Mouse (Mus musculus) hematopoietic stem cell, adult 5-6 weeks (primary cell): ENCODE measurements around the gene Tcf7. TPM values are rescaled to one million over a fixed set of nuclear protein-coding genes. Genes with fewer than 3 reads are reported as not detected.

Source experiments
- ATAC-seq, 2 experiments: fragments of 125-278 bp in 1 of 2; replicated peaks in 1 of 2; 2 replicates each; pipeline ENCODE4 v1.8.0; 2016 to 2017; ENCODE audit warnings: inconsistent platforms in 2 of 2, mild to moderate bottlenecking in 2 of 2, moderate number of reproducible peaks in 2 of 2, low read depth in 1 of 2, moderate TSS enrichment in 1 of 2; ENCODE audit not compliant: low FRiP score in 2 of 2, poor library complexity in 2 of 2, severe bottlenecking in 2 of 2, insufficient read depth in 1 of 2, low TSS enrichment in 1 of 2
- total RNA-seq: library from RNA; stranded (forward); fragments of 172-1452, 232-1000 nt; gene quantifications from 2 replicates; pipeline ENCODE4 v1.2.3, GENCODE M21; 2017

The Tcf7 gene
- total RNA-seq: 1.1 and 1.4 TPM in 2 replicates

GRCm38 (mm10) chr11:52282774-52283595 is at the start of gene Tcf7:
Tcf7 (minus strand) TSS chr11:52283014.
- ATAC-seq: no peak

- ATAC-seq: no peak
Measured at GRCm38 (mm10) chr11:52327313-52327712, 44.5 kb upstream of the Tcf7 start.

GRCm38 (mm10) chr11:52324442-52325367 is 41.9 kb upstream of the Tcf7 start:
- ATAC-seq: no peak

GRCm38 (mm10) chr11:52321540-52321939 is 38.7 kb upstream of the Tcf7 start:
- ATAC-seq: no peak

- no peak for ATAC-seq
Measured at GRCm38 (mm10) chr11:52320529-52320928, 37.7 kb upstream of the Tcf7 start.

DNA sequence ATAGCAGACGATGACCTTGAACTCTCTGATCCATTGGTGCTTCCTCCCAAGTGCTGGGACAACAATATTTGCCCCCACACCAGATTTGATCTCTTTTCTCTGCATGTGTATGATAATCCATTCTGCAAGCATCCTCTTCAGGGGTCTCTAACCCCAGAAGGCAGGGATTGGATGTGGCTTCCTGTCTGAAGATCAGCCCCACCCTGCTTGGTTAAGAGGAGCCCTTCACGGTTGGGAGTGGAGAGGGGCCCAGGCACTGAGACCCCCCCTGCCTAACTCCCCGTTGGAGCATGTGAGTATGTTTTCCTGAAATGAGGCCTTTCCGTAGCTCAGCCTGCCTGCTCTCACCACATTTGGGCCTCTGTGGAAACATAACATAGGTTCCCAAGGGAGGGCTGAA is 36.9 kb upstream of the Tcf7 start:
- ATAC-seq: no peak

DNA sequence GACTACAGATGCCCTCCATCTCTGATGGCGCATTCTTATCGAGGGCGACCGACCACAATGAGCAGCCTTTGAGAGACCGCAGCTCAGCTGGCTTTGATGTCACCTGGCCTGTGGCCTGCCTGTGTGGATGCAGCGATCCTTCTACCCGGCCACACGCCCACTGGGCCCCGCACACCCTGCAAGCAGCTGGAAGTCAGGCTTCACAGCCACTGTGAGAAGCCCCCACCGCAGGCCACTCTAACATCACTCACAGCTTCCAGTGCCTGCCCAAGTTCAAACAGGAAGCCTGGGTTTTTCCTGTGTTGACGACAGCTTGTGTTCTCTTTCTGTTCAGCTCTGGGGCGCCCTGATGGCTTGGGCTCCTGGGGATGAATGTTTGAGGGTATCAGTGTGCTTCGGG is 35.6 kb upstream of the Tcf7 start:
- peak; percentile 89 to 94 for ATAC-seq

DNA sequence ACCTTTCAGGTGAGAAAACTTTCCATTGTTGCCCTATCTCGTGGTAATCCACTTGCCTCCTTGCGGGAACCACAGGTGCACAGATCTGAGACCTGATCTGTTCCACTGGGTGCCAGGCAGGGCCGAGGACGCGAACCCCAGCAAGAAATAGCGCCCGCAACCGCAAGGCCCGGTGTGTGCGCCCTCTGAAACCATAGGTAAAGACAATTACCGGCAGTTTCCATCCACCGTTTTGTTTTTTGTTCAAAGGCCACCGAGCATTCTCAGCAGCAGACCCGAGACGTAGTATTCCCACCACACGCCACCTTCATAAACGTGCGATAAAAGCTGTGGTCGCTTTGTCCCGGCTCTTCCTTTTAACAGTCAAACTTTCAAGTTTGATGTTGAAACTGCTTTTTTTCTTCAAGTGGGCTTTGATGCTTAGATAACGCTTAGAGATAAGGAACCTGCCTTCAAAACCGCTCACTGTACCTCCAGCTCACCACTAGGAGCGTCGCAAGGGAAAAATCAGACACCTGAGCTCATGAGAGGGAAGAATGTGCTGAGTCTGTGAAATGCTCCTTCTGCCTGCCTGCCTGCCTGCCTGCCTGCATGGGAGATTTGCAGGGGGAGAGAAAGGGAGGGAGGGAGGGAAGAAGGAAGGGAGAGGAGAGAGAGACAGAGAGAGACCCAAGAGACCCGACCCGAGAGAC is 31.4 kb upstream of the Tcf7 start:
- peak; percentile 15 to 42; a peak in 1 of 4 replicates for ATAC-seq

DNA sequence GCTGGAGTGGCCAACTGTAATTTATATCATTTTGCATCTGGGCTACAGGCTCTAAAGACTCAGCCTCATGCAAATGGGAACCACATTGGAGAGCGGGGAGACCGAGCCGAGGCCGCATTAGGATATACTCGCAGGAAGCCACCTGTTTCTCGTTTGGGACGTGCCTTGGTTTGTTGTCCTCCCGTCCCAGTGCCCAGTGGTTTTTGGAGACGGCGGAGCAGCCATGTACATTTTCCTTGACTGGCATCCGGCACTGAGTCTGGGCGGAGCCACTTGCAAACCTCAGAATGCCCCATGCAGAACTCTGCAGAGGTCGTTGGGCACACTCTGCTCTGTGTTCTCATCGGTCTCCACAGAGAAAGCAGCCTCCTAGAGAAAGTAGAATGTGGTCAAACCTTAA is 27.9 kb upstream of the Tcf7 start:
- ATAC-seq: peak; percentile 33 to 44; a peak in 2 of 4 replicates

DNA sequence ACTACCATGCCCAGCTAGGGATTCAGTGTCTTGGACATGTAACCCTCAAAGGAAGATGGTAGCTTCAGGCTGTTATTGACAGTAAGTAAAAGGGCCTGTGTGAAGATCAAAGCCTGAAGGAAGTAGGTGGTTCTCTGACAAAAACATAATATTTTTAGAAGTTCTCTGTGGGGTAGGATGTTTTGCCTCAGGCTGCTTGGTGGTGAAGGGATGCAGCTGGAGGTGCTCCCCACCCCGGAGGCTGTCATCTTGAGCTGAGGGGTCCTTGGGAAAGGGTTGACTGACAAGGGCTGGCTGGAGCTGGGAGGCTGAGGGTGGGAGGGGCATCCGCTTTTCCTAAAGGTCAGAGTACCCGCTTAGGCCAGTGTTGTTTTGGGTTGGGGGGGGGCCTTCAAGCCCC is 26.7 kb upstream of the Tcf7 start:
- no peak for ATAC-seq

GRCm38 (mm10) chr11:52306431-52306830 is 23.6 kb upstream of the Tcf7 start:
- no peak for ATAC-seq

GRCm38 (mm10) chr11:52305266-52305665 is 22.5 kb upstream of the Tcf7 start:
- peak; percentile 80 to 88 for ATAC-seq

- ATAC-seq: no peak
Measured at GRCm38 (mm10) chr11:52302668-52303067, 19.9 kb upstream of the Tcf7 start.

DNA sequence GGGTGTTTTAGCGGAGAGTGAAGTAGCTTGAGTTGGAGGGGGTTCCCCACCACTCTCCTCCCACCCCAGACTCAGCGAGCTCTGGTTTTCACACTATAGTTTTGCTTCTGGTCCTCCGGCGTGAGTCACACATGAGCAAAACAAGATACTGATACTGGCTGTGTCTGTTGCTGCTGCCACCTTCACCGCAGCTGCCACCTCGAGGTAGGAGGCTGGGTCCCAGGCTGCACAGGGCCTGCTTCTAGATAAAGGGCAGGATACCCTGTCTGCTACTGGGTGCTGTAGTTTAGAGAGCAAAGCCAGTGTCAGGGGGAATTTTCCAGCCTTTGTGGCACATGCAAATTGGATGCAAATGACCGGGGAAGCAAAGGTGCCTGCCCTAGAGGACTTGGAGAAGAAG is 16.9 kb upstream of the Tcf7 start:
- no peak for ATAC-seq

DNA sequence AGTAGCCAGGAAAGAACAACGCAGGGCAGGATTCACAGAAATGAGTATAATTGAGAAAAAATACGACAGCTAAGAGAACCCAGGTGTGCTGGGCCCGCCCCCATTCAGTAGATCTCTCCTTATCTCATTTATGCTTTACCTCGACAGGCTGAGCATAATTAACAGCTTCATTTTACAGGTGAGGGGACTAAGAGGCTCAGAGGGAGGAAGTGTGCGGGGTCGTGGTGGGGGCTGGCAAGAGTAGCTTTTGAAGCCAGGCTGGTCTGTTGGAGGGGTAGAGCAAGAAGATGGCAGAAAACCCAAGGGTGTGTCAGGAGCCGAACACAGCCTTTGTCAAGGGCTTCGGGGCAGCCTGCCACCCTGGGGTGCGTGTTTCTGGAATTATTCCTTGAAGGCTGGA is 16.1 kb upstream of the Tcf7 start:
- no peak for ATAC-seq

DNA sequence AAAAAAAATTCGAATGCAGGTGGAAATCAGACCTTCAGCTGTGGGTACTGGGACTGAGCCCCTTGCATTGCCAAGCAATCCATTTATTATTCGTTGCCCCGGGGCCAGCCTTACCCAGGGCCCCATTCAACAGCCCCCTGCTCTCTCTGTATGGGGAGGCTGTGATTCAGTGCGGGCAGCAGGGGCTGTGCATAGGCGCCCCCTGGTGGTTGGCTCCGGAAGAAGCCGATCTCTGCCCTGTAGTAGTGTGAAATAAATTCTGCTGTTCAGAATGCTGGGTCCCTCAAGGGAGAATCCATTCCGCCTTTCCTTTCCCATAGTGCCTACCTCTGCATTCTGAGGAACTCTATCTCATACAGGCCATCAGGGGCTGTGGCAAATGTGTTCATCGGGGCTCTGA is 14.5 kb upstream of the Tcf7 start:
- peak; percentile 86 to 88 for ATAC-seq

GRCm38 (mm10) chr11:52294103-52294502 is 11.3 kb upstream of the Tcf7 start:
- ATAC-seq: no peak

GRCm38 (mm10) chr11:52292894-52293293 is 10.1 kb upstream of the Tcf7 start:
- ATAC-seq: no peak
